Mouse (Mus musculus): ENCODE data around the gene Rer1. TPM values are rescaled to one million over a fixed set of nuclear protein-coding genes. Genes with fewer than 3 reads are reported as not detected.
A peak's percentile ranks its signal among the peaks of the same experiment; 100 is the strongest.
"Not testable (repeated sequence)": the region's sequence is repeated elsewhere in the genome, so short reads cannot be mapped to it uniquely, and the experiment has no call there.

Rer1 gene
- polyA plus RNA-seq, 1 experiment = 37.7 TPM

DNA sequence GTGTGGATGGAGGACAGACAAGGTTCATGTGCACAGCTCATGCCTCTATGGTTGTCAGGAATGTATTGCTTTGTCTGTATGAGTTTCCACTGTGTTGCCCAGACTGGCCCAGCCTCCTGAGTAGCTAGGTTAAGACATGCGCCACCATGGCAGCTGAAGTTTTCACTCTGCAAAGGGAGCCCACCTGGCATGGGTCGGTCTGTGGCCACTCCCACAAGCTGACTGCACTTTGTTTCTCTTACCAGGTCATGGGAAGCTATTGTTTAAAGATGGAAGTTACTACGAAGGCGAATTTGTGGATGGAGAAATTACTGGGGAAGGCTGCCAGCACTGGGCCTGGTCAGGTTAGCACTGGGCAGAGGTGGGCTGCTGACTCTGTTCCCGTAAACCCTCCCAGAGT is 3.1 kb upstream of the Rer1 start:
- Histone ChIP-seq H3K27me3 (ENCODE audit: control insufficient read depth, insufficient read depth, low read length) (no peaks in the 10 kb centered on the region), H3K36me3 (ENCODE audit: control insufficient read depth, insufficient read depth, low read length) (no peaks in the 10 kb centered on the region), H3K4me3 (ENCODE audit: extremely low read depth, insufficient read depth, insufficient read length) (no peak overlapping the region), H3K27ac (ENCODE audit: insufficient read depth, low read length) (no peak overlapping the region), H3K4me1 (ENCODE audit: control insufficient read depth, insufficient read depth, insufficient read length) (peaks cover 10% of the 10 kb centered on the region; the same call in 1 of the 2 replicates)
- TF ChIP-seq POLR2A (IDR thresholded peaks at IDR 0.05; ENCODE audit: low read depth, low read length) = no peak
- TF ChIP-seq CTCF (IDR thresholded peaks at IDR 0.05; ENCODE audit: extremely low read depth, insufficient read depth, insufficient read length, insufficient replicate concordance) = no peak
- DNase-seq (ENCODE audit: low read depth in 1 of 2, low spot score in 2 of 2) = no peak
- WGBS = 97% methylated on average over 5 of the region's 5 CpGs

DNA sequence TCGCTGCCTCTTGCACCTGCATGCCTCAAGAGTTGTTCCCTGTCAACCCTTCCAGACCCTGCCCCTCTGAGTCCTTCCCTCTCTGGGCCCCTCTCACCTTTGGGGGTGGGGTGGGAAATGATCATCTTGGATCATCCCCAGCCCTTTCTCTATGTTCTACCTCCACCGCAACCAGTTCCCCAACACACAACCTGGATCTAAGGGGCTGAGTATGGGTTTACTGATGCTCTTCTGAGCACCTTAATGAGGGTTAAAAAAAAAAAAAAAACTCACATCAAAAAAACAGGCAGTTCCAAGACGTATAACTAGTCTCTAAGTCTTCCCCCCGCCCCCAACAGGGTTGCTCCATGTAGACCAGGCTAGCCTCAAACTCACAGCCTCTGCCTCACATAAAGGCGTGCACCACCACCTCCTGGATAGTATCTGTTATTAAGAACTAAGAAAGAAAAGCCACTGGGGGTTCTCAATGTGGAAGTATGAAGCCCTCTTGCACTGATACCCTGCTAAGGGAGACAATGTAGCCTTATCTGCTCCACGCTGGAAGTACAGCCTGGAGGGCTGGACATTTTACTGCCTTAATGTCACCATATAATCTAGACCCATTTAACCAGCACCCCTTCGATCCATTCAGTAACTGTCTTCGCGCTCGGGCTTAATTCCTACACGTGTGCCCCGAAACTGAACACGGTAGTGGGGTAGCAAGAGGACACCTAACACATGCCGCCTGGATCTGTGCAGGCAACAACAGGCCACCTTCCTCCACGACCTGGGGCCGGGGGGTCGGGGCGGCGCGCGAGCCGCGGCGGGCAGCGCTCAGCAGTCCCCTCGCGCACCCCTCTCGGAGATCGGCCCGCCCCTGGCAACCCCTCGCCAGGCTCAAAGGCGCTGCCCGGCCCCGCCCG is 725 bp downstream of the Rer1 start:
- peak overlapping the region; percentile 83 for H3K27ac ChIP-seq (ENCODE audit: insufficient read depth, low read length)
- no peaks in the 10 kb centered on the region for H3K27me3 ChIP-seq (ENCODE audit: control insufficient read depth, insufficient read depth, low read length)
- H3K4me1 ChIP-seq (ENCODE audit: control insufficient read depth, insufficient read depth, insufficient read length) = peaks cover 10% of the 10 kb centered on the region; the same call in 1 of the 2 replicates
- peaks cover 14% of the 10 kb centered on the region for H3K36me3 ChIP-seq (ENCODE audit: control insufficient read depth, insufficient read depth, low read length)
- DNase-seq (ENCODE audit: low read depth in 1 of 2, low spot score in 2 of 2) = no peak
- WGBS = 6% methylated on average over 35 of the region's 35 CpGs
- TF ChIP-seq POLR2A (IDR thresholded peaks at IDR 0.05; ENCODE audit: low read depth, low read length) (no peak), CTCF (IDR thresholded peaks at IDR 0.05; ENCODE audit: extremely low read depth, insufficient read depth, insufficient read length, insufficient replicate concordance) (no peak)
- H3K4me3 ChIP-seq (ENCODE audit: extremely low read depth, insufficient read depth, insufficient read length) = peak overlapping the region; percentile 88

DNA sequence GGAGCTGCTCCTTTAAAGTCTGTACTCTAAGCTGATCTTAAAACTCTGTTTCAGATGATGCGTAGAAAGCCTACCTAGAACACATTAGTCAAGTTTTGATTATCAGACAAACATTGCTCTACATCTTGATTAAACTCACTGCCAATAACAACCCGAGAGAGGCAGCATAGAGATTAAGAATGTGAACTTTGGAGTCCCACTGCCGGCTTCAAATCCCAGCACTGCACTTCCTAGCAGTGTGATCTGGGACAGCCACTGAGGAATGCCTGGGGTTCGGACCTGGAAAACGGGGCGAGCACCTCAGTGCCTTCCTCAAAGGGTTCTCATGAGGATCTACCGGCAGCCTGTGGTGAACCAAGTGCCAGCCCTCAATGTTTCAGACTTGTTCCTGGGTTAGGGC is 1.8 kb downstream of the Rer1 start:
- Histone ChIP-seq H3K27ac (ENCODE audit: insufficient read depth, low read length) (no peak overlapping the region), H3K4me1 (ENCODE audit: control insufficient read depth, insufficient read depth, insufficient read length) (peaks cover 10% of the 10 kb centered on the region; the same call in 1 of the 2 replicates), H3K4me3 (ENCODE audit: extremely low read depth, insufficient read depth, insufficient read length) (no peak overlapping the region), H3K27me3 (ENCODE audit: control insufficient read depth, insufficient read depth, low read length) (no peaks in the 10 kb centered on the region), H3K36me3 (ENCODE audit: control insufficient read depth, insufficient read depth, low read length) (peaks cover 22% of the 10 kb centered on the region)
- 90% methylated on average over 7 of the region's 7 CpGs for WGBS
- no peak for DNase-seq (ENCODE audit: low read depth in 1 of 2, low spot score in 2 of 2)
- TF ChIP-seq POLR2A (IDR thresholded peaks at IDR 0.05; ENCODE audit: low read depth, low read length) (no peak), CTCF (IDR thresholded peaks at IDR 0.05; ENCODE audit: extremely low read depth, insufficient read depth, insufficient read length, insufficient replicate concordance) (no peak)

DNA sequence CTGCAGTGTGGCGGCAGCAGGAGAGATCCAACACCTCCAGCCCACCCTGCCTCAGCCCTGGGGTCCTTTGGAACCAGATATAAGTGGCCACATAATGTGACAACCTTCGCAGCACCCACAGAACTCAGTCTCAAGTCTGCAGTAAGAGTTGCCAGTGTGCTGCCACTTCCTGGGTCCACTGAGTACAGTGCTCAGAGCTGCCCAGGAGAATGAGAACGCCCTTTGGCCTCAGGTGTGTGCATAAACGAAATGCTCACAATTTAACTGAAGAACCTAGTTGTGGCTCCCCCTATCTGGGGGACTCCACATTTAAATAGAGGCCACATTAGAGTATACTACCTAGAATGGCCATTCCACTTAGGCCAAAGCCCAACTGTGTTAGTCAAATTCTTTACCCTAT is 2.6 kb downstream of the Rer1 start:
- H3K4me1 ChIP-seq (ENCODE audit: control insufficient read depth, insufficient read depth, insufficient read length) = peaks cover 10% of the 10 kb centered on the region; the same call in 1 of the 2 replicates
- TF ChIP-seq CTCF (IDR thresholded peaks at IDR 0.05; ENCODE audit: extremely low read depth, insufficient read depth, insufficient read length, insufficient replicate concordance) (no peak), POLR2A (IDR thresholded peaks at IDR 0.05; ENCODE audit: low read depth, low read length) (no peak)
- no peak overlapping the region for H3K4me3 ChIP-seq (ENCODE audit: extremely low read depth, insufficient read depth, insufficient read length)

DNA sequence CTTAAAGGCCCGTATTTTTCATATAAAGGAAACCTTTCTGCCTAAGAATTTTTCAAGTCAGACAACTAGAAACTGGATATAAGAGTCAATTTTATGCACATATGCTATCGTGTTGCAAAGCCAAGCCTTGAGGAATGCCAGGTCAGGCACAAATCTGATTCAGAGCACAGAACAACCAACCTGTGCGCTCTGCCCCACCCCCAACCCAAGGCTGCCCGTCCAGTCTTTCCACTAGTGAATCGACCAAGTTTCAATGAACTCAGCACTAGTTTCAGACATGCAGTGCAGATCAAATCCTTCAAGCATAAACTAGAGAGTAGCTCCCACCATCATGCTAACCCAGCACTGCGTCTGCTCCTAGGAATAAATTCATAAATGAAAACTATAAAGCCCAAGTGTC is 6.5 kb downstream of the Rer1 start:
- 91% methylated on average over 6 of the region's 6 CpGs for WGBS
- H3K36me3 ChIP-seq (ENCODE audit: control insufficient read depth, insufficient read depth, low read length) = peaks cover 48% of the 10 kb centered on the region

More for the DNA sequence above, 2.6 kb downstream of the Rer1 start:
- WGBS = 89% methylated on average over 4 of the region's 4 CpGs
- Histone ChIP-seq H3K36me3 (ENCODE audit: control insufficient read depth, insufficient read depth, low read length) (peaks cover 22% of the 10 kb centered on the region), H3K27ac (ENCODE audit: insufficient read depth, low read length) (no peak overlapping the region), H3K27me3 (ENCODE audit: control insufficient read depth, insufficient read depth, low read length) (no peaks in the 10 kb centered on the region)
- DNase-seq (ENCODE audit: low read depth in 1 of 2, low spot score in 2 of 2) = no peak

DNA sequence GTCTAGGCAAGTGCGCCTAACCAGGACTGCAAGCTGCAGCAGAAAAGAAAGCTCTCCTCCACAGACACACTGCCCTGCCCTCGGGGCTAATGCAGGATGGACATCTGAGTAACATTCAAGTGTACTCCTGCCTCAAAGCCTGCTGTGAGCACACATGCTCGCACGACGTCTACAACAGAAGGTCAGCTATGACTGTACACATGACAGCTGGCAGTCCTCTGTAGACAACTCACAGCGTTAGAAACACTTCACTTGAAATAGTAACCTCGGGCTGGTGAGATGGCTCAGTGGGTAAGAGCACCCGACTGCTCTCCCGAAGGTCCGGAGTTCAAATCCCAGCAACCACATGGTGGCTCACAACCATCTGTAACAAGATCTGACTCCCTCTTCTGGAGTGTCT is 7.4 kb downstream of the Rer1 start:
- not testable (repeated sequence) for H3K4me1 ChIP-seq (ENCODE audit: control insufficient read depth, insufficient read depth, insufficient read length); H3K27ac ChIP-seq (ENCODE audit: insufficient read depth, low read length); H3K4me3 ChIP-seq (ENCODE audit: extremely low read depth, insufficient read depth, insufficient read length); H3K27me3 ChIP-seq (ENCODE audit: control insufficient read depth, insufficient read depth, low read length); DNase-seq (ENCODE audit: low read depth in 1 of 2, low spot score in 2 of 2)
- H3K36me3 ChIP-seq (ENCODE audit: control insufficient read depth, insufficient read depth, low read length) = peaks cover 52% of the 10 kb centered on the region
- WGBS = 92% methylated on average over 10 of the region's 10 CpGs

More for the DNA sequence above, 6.5 kb downstream of the Rer1 start:
- TF ChIP-seq CTCF (IDR thresholded peaks at IDR 0.05; ENCODE audit: extremely low read depth, insufficient read depth, insufficient read length, insufficient replicate concordance) (no peak), POLR2A (IDR thresholded peaks at IDR 0.05; ENCODE audit: low read depth, low read length) (no peak)
- H3K4me1 ChIP-seq (ENCODE audit: control insufficient read depth, insufficient read depth, insufficient read length) = no peaks in the 10 kb centered on the region; the same call in 1 of the 2 replicates
- no peak overlapping the region for H3K4me3 ChIP-seq (ENCODE audit: extremely low read depth, insufficient read depth, insufficient read length)
- no peak for DNase-seq (ENCODE audit: low read depth in 1 of 2, low spot score in 2 of 2)
- no peaks in the 10 kb centered on the region for H3K27me3 ChIP-seq (ENCODE audit: control insufficient read depth, insufficient read depth, low read length)
- H3K27ac ChIP-seq (ENCODE audit: insufficient read depth, low read length) = no peak overlapping the region

DNA sequence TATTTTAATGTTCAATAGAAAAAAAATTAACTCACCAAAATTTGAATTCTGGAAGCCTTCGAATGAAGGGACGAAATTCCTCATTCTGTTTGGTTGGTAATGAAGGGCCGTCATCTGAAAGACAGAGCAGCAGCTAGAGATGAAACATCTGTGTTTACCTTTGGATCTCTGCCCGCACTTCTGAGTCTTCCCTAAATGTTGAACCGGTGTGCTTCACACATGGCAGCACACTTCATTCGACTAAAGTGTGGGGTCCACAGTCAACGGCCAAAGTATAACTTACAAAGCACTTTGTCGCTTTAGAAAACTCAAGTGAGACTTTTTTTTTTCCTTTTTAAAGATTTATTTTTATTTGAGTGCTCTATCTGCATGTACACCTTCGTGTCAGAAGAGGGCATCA is 9.5 kb downstream of the Rer1 start:
- H3K36me3 ChIP-seq (ENCODE audit: control insufficient read depth, insufficient read depth, low read length) = peaks cover 60% of the 10 kb centered on the region

More for the DNA sequence above, 9.5 kb downstream of the Rer1 start:
- Histone ChIP-seq H3K4me3 (ENCODE audit: extremely low read depth, insufficient read depth, insufficient read length) (no peak overlapping the region), H3K4me1 (ENCODE audit: control insufficient read depth, insufficient read depth, insufficient read length) (no peaks in the 10 kb centered on the region), H3K27me3 (ENCODE audit: control insufficient read depth, insufficient read depth, low read length) (no peaks in the 10 kb centered on the region), H3K27ac (ENCODE audit: insufficient read depth, low read length) (no peak overlapping the region)
- DNase-seq (ENCODE audit: low read depth in 1 of 2, low spot score in 2 of 2) = no peak
- TF ChIP-seq CTCF (IDR thresholded peaks at IDR 0.05; ENCODE audit: extremely low read depth, insufficient read depth, insufficient read length, insufficient replicate concordance) = no peak
- TF ChIP-seq POLR2A (IDR thresholded peaks at IDR 0.05; ENCODE audit: low read depth, low read length) = no peak
- WGBS = 93% methylated on average over 9 of the region's 9 CpGs
